Mouse (Mus musculus) forebrain, embryonic 13.5 days (tissue): Measurements from ENCODE around the gene Atp1a3. TPM values are rescaled to one million over a fixed set of nuclear protein-coding genes. Genes with fewer than 3 reads are reported as not detected.

Source experiments
- ATAC-seq: fragments of 200-750 bp; cut with Nextera tagmentation; 2 replicates; pipeline ENCODE4 v1.8.0; 2017
- H3K27ac ChIP-seq: fragments of 300-500 bp; sonication (generic); 2 replicates; pipeline ENCODE4 v1.5.1; 2015; ENCODE audit warnings: inconsistent platforms, mild to moderate bottlenecking, moderate library complexity
- H3K27me3 ChIP-seq: fragments of 300-500 bp; sonication (generic); 2 replicates; pipeline ENCODE4 v1.6.1; 2015; ENCODE audit warnings: mild to moderate bottlenecking, inconsistent platforms
- H3K36me3 ChIP-seq: fragments of 300-500 bp; sonication (generic); 2 replicates; pipeline ENCODE4 v1.6.1; 2015; ENCODE audit warnings: mild to moderate bottlenecking, inconsistent platforms; ENCODE audit not compliant: poor library complexity, severe bottlenecking
- H3K4me1 ChIP-seq: fragments of 300-500 bp; sonication (generic); 2 replicates; pipeline ENCODE4 v1.6.1; 2015; ENCODE audit warnings: inconsistent platforms
- H3K4me2 ChIP-seq: fragments of 300-500 bp; sonication (generic); 2 replicates; pipeline ENCODE4 v1.6.1; 2015; ENCODE audit warnings: inconsistent platforms, mild to moderate bottlenecking, moderate library complexity
- H3K4me3 ChIP-seq: fragments of 300-500 bp; sonication (generic); 2 replicates; pipeline ENCODE4 v1.5.1; 2015; ENCODE audit warnings: mild to moderate bottlenecking, inconsistent platforms
- H3K9ac ChIP-seq: fragments of 300-500 bp; sonication (generic); 2 replicates; pipeline ENCODE4 v1.6.1; 2015; ENCODE audit warnings: mild to moderate bottlenecking, inconsistent platforms
- H3K9me3 ChIP-seq: fragments of 300-500 bp; sonication (generic); replicated peaks from 2 replicates; pipeline ENCODE4 v1.6.1; 2016; ENCODE audit warnings: inconsistent platforms
- WGBS: fragments of 180-500 bp; shearing (Covaris S2); methylation state at CpG from one replicate; pipeline ENCODE4 v1.1.7; 2015; 5-methylcytosine and 5-hydroxymethylcytosine counted together
- polyA plus RNA-seq: library from polyadenylated mRNA; unstranded; fragments of >200 nt; fragmentation: Nextera tagmentation; extraction: Ambion mirVana; gene quantifications from 2 replicates; pipeline ENCODE4 v1.2.1, GENCODE M21; 2015

Atp1a3 gene
- polyA plus RNA-seq, 1 experiment from 2014 or later = 95.0 TPM

- Histone ChIP-seq H3K4me1 (peaks cover 10% of the 10 kb centered on the region), H3K9me3 (no peaks in the 10 kb centered on the region), H3K27ac (peak within 1 kb of the TSS; percentile 55), H3K36me3 (peaks cover under 1% of the 10 kb centered on the region; the same call in 1 of the 2 replicates), H3K27me3 (no peaks in the 10 kb centered on the region), H3K4me3 (peak within 1 kb of the TSS; percentile 66), H3K9ac (peak within 1 kb of the TSS; percentile 81), H3K4me2 (peak within 1 kb of the TSS; percentile 78)
- WGBS = under 1% methylated on average over 45 of the region's 45 CpGs
- ATAC-seq = peak; percentile 92
These were observed 33.5 kb downstream of the Atp1a3 start, which contains the start of gene Rabac1 for GRCm38 (mm10) chr7:24971972-24972893. TSS of gene Rabac1 (minus strand) at chr7:24972754.

- H3K27me3 ChIP-seq = no peaks in the 10 kb centered on the region
- peak overlapping the region; percentile 78 for H3K4me2 ChIP-seq
- peak overlapping the region; percentile 55; the same call in 1 of the 2 replicates for H3K27ac ChIP-seq
- no peaks in the 10 kb centered on the region for H3K9me3 ChIP-seq
- H3K36me3 ChIP-seq = no peaks in the 10 kb centered on the region
- peak overlapping the region; percentile 66 for H3K4me3 ChIP-seq
- peaks cover 10% of the 10 kb centered on the region for H3K4me1 ChIP-seq
- WGBS = 10% methylated on average over 19 of the region's 19 CpGs
- ATAC-seq = peak; percentile 39; the same call in 1 of the 2 replicates
- H3K9ac ChIP-seq = peak overlapping the region; percentile 81
These were observed 34.3 kb downstream of the Atp1a3 start for GRCm38 (mm10) chr7:24971261-24971971.

GRCm38 (mm10) chr7:24970341-24970740, 35.4 kb downstream of the Atp1a3 start:
- H3K4me3 ChIP-seq = no peak overlapping the region
- no peaks in the 10 kb centered on the region for H3K9me3 ChIP-seq
- H3K4me2 ChIP-seq = no peak overlapping the region
- no peak overlapping the region for H3K9ac ChIP-seq
- H3K36me3 ChIP-seq = no peaks in the 10 kb centered on the region
- no peaks in the 10 kb centered on the region for H3K27me3 ChIP-seq
- peaks cover 10% of the 10 kb centered on the region for H3K4me1 ChIP-seq
- ATAC-seq = no peak
- H3K27ac ChIP-seq = no peak overlapping the region
- WGBS = 99% methylated on average over 3 of the region's 3 CpGs

GRCm38 (mm10) chr7:24969805-24970204, 36.0 kb downstream of the Atp1a3 start:
- no peak overlapping the region for H3K4me2 ChIP-seq
- no peaks in the 10 kb centered on the region for H3K9me3 ChIP-seq
- no peak overlapping the region for H3K4me3 ChIP-seq
- H3K27ac ChIP-seq = no peak overlapping the region
- H3K36me3 ChIP-seq = no peaks in the 10 kb centered on the region
- ATAC-seq = no peak
- H3K4me1 ChIP-seq = peaks cover 10% of the 10 kb centered on the region
- H3K27me3 ChIP-seq = no peaks in the 10 kb centered on the region
- no peak overlapping the region; the same call in 1 of the 2 replicates for H3K9ac ChIP-seq
- WGBS = 63% methylated on average over 12 of the region's 12 CpGs

- H3K27me3 ChIP-seq = no peaks in the 10 kb centered on the region
- no peak overlapping the region for H3K9ac ChIP-seq
- H3K36me3 ChIP-seq = no peaks in the 10 kb centered on the region
- WGBS = 78% methylated on average over 6 of the region's 6 CpGs
- no peak overlapping the region for H3K4me3 ChIP-seq
- peaks cover 10% of the 10 kb centered on the region for H3K4me1 ChIP-seq
- H3K4me2 ChIP-seq = no peak overlapping the region
- H3K27ac ChIP-seq = no peak overlapping the region
- no peaks in the 10 kb centered on the region for H3K9me3 ChIP-seq
- no peak for ATAC-seq
These were observed 37.3 kb downstream of the Atp1a3 start for GRCm38 (mm10) chr7:24968463-24968862.

- Histone ChIP-seq H3K9ac (no peak overlapping the region), H3K27ac (no peak overlapping the region), H3K9me3 (no peaks in the 10 kb centered on the region), H3K27me3 (no peaks in the 10 kb centered on the region), H3K4me3 (no peak overlapping the region), H3K4me1 (peaks cover 10% of the 10 kb centered on the region), H3K4me2 (no peak overlapping the region), H3K36me3 (no peaks in the 10 kb centered on the region)
- no peak for ATAC-seq
- 89% methylated on average over 8 of the region's 8 CpGs for WGBS
These were observed 37.8 kb downstream of the Atp1a3 start for GRCm38 (mm10) chr7:24967966-24968365.

GRCm38 (mm10) chr7:24964897-24965535, 40.7 kb downstream of the Atp1a3 start:
- no peak overlapping the region for H3K27ac ChIP-seq
- H3K9ac ChIP-seq = no peak overlapping the region
- H3K4me1 ChIP-seq = no peaks in the 10 kb centered on the region
- WGBS = 17% methylated on average over 5 of the region's 5 CpGs
- no peaks in the 10 kb centered on the region for H3K9me3 ChIP-seq
- ATAC-seq = peak; percentile 61; the same call in 1 of the 2 replicates
- no peak overlapping the region for H3K4me2 ChIP-seq
- no peaks in the 10 kb centered on the region for H3K36me3 ChIP-seq
- no peaks in the 10 kb centered on the region for H3K27me3 ChIP-seq
- H3K4me3 ChIP-seq = no peak overlapping the region

GRCm38 (mm10) chr7:24964288-24964687, 41.5 kb downstream of the Atp1a3 start:
- 83% methylated on average over 2 of the region's 2 CpGs for WGBS
- no peak for ATAC-seq
- no peaks in the 10 kb centered on the region for H3K4me1 ChIP-seq
- H3K36me3 ChIP-seq = no peaks in the 10 kb centered on the region
- H3K4me2 ChIP-seq = no peak overlapping the region
- no peaks in the 10 kb centered on the region for H3K9me3 ChIP-seq
- no peak overlapping the region for H3K9ac ChIP-seq
- no peak overlapping the region for H3K27ac ChIP-seq
- H3K4me3 ChIP-seq = no peak overlapping the region
- no peaks in the 10 kb centered on the region for H3K27me3 ChIP-seq

- H3K9ac ChIP-seq = peak overlapping the region; percentile 41
These were observed 50.5 kb downstream of the Atp1a3 start for GRCm38 (mm10) chr7:24955226-24955625.

GRCm38 (mm10) chr7:24954450-24954849, 51.3 kb downstream of the Atp1a3 start:
- WGBS = 2% methylated on average over 25 of the region's 30 CpGs
- H3K36me3 ChIP-seq = no peaks in the 10 kb centered on the region
- H3K4me2 ChIP-seq = peak overlapping the region; percentile 64
- no peak overlapping the region for H3K27ac ChIP-seq
- H3K27me3 ChIP-seq = peaks cover 81% of the 10 kb centered on the region
- ATAC-seq = peak; percentile 37; the same call in 1 of the 2 replicates
- H3K4me1 ChIP-seq = peaks cover 35% of the 10 kb centered on the region
- H3K9me3 ChIP-seq = no peaks in the 10 kb centered on the region
- peak overlapping the region; percentile 51 for H3K9ac ChIP-seq
- H3K4me3 ChIP-seq = peak overlapping the region; percentile 39

More at GRCm38 (mm10) chr7:24955226-24955625, 50.5 kb downstream of the Atp1a3 start:
- peak overlapping the region; percentile 39 for H3K4me3 ChIP-seq
- H3K4me2 ChIP-seq = peak overlapping the region; percentile 64
- no peaks in the 10 kb centered on the region for H3K36me3 ChIP-seq
- no peak overlapping the region for H3K27ac ChIP-seq
- WGBS = 4% methylated on average over 29 of the region's 33 CpGs
- peaks cover 31% of the 10 kb centered on the region for H3K4me1 ChIP-seq
- no peak for ATAC-seq
- peaks cover 73% of the 10 kb centered on the region for H3K27me3 ChIP-seq
- no peaks in the 10 kb centered on the region for H3K9me3 ChIP-seq

GRCm38 (mm10) chr7:24953966-24954365, 51.8 kb downstream of the Atp1a3 start:
- Histone ChIP-seq H3K4me3 (peak overlapping the region; percentile 39), H3K36me3 (no peaks in the 10 kb centered on the region), H3K9me3 (no peaks in the 10 kb centered on the region), H3K4me2 (peak overlapping the region; percentile 64), H3K27ac (no peak overlapping the region), H3K4me1 (peaks cover 35% of the 10 kb centered on the region), H3K27me3 (peaks cover 86% of the 10 kb centered on the region), H3K9ac (peak overlapping the region; percentile 51)
- no peak for ATAC-seq
- WGBS = 5% methylated on average over 24 of the region's 24 CpGs
